Mouse (Mus musculus): ENCODE data around the gene Adam11. TPM values are rescaled to one million over a fixed set of nuclear protein-coding genes. Genes with fewer than 3 reads are reported as not detected.

The Adam11 gene
- total RNA-seq, 2 experiments from 2014 or later: 118 to 139 TPM

- no peak for DNase-seq (ENCODE audit: low spot score in 2 of 2)
- intact Hi-C loops (cut with DNase I): no loop called here
Measured at GRCm38 (mm10) chr11:102752896-102753590, 8.2 kb upstream of the Adam11 start.

GRCm38 (mm10) chr11:102753591-102754324 lies 7.5 kb upstream of the Adam11 start:
- intact Hi-C loops (cut with DNase I): no loop called here
- no peak for DNase-seq (ENCODE audit: low spot score in 2 of 2)

GRCm38 (mm10) chr11:102754416-102754815 lies 6.8 kb upstream of the Adam11 start:
- no peak for DNase-seq (ENCODE audit: low spot score in 2 of 2)
- intact Hi-C loops (cut with DNase I): no loop called here

GRCm38 (mm10) chr11:102755391-102755790 lies 5.8 kb upstream of the Adam11 start:
- intact Hi-C loops (cut with DNase I): no loop called here
- DNase-seq (ENCODE audit: low spot score in 2 of 2): no peak

- intact Hi-C loops (cut with DNase I): no loop called here
- DNase-seq (ENCODE audit: low spot score in 2 of 2): no peak
Measured at GRCm38 (mm10) chr11:102758977-102759376, 2.3 kb upstream of the Adam11 start.

- intact Hi-C loops (cut with DNase I): loop anchor here (10.0 kb wide), 1 partner anchor 234 kb away; no protein-coding TSS in a partner anchor
- DNase-seq (ENCODE audit: low spot score in 2 of 2): no peak
Measured at GRCm38 (mm10) chr11:102760805-102761308, 382 bp upstream of the Adam11 start.

GRCm38 (mm10) chr11:102762248-102762647 lies 1.0 kb downstream of the Adam11 start:
- intact Hi-C loops (cut with DNase I): loop anchor here (10.0 kb wide), 1 partner anchor 233 kb away; no protein-coding TSS in a partner anchor
- no peak for DNase-seq (ENCODE audit: low spot score in 2 of 2)

GRCm38 (mm10) chr11:102763009-102763767 lies 1.9 kb downstream of the Adam11 start:
- intact Hi-C loops (cut with DNase I): loop anchor here (10.0 kb wide), 1 partner anchor 232 kb away; no protein-coding TSS in a partner anchor
- no peak for DNase-seq (ENCODE audit: low spot score in 2 of 2)

GRCm38 (mm10) chr11:102765416-102765815 lies 4.2 kb downstream of the Adam11 start:
- no peak for DNase-seq (ENCODE audit: low spot score in 2 of 2)
- intact Hi-C loops (cut with DNase I): loop anchor here (10.0 kb wide), 1 partner anchor 229 kb away; no protein-coding TSS in a partner anchor

GRCm38 (mm10) chr11:102767055-102767670 lies 5.9 kb downstream of the Adam11 start:
- DNase-seq (ENCODE audit: low spot score in 2 of 2): no peak
- intact Hi-C loops (cut with DNase I): loop anchor here (10.0 kb wide), 1 partner anchor 228 kb away; no protein-coding TSS in a partner anchor

- no peak for DNase-seq (ENCODE audit: low spot score in 2 of 2)
Measured at GRCm38 (mm10) chr11:102769141-102769540, 7.9 kb downstream of the Adam11 start.

GRCm38 (mm10) chr11:102769993-102770661 lies 8.9 kb downstream of the Adam11 start:
- no peak for DNase-seq (ENCODE audit: low spot score in 2 of 2)
- intact Hi-C loops (cut with DNase I): loop anchor here (5.0 to 10.0 kb wide), 2 partner anchors 33 to 225 kb away; no protein-coding TSS in a partner anchor

More at GRCm38 (mm10) chr11:102769141-102769540, 7.9 kb downstream of the Adam11 start:
- intact Hi-C loops (cut with DNase I): loop anchor here (10.0 kb wide), 1 partner anchor 226 kb away; no protein-coding TSS in a partner anchor

- intact Hi-C loops (cut with DNase I): loop anchor here (5.0 kb wide), 1 partner anchor 34 kb away; no protein-coding TSS in a partner anchor
- DNase-seq (ENCODE audit: low spot score in 2 of 2): no peak
Measured at GRCm38 (mm10) chr11:102770662-102771435, 9.6 kb downstream of the Adam11 start.

GRCm38 (mm10) chr11:102771916-102772714 lies 10.9 kb downstream of the Adam11 start:
- intact Hi-C loops (cut with DNase I): loop anchor here (5.0 kb wide), 1 partner anchor 35 kb away; no protein-coding TSS in a partner anchor
- no peak for DNase-seq (ENCODE audit: low spot score in 2 of 2)

GRCm38 (mm10) chr11:102772771-102773700 lies 11.8 kb downstream of the Adam11 start:
- DNase-seq (ENCODE audit: low spot score in 2 of 2): no peak
- intact Hi-C loops (cut with DNase I): loop anchor here (5.0 kb wide), 1 partner anchor 36 kb away; no protein-coding TSS in a partner anchor
